Mouse (Mus musculus) kidney, embryonic 14.5 days (tissue): ENCODE measurements around the gene Trim8. TPM values are rescaled to one million over a fixed set of nuclear protein-coding genes. Genes with fewer than 3 reads are reported as not detected.

Experiments used
- ATAC-seq: fragments of 200-750 bp; cut with Nextera tagmentation; 2 replicates; pipeline ENCODE4 v1.8.0; 2017; ENCODE audit warnings: moderate number of reproducible peaks, mild to moderate bottlenecking, moderate TSS enrichment, moderate library complexity; ENCODE audit not compliant: low FRiP score, low TSS enrichment
- H3K27ac ChIP-seq: fragments of 300-500 bp; sonication (generic); 2 replicates; pipeline ENCODE4 v1.5.1; 2014; ENCODE audit warnings: low read depth, mild to moderate bottlenecking, low read length, moderate library complexity, mixed read lengths
- H3K27me3 ChIP-seq: fragments of 300-500 bp; sonication (generic); 2 replicates; pipeline ENCODE4 v1.6.1; 2014; ENCODE audit warnings: mild to moderate bottlenecking, low read length; ENCODE audit not compliant: control insufficient read depth, insufficient read depth
- H3K36me3 ChIP-seq: fragments of 300-500 bp; sonication (generic); 2 replicates; pipeline ENCODE4 v1.6.1; 2014; ENCODE audit warnings: low read length, mixed read lengths; ENCODE audit not compliant: control insufficient read depth, insufficient read depth
- H3K4me1 ChIP-seq: fragments of 300-500 bp; sonication (generic); 2 replicates; pipeline ENCODE4 v1.6.1; 2014; ENCODE audit warnings: low read length, mixed read lengths; ENCODE audit not compliant: control insufficient read depth, insufficient read depth
- H3K4me2 ChIP-seq: fragments of 300-500 bp; sonication (generic); replicated peaks from 2 replicates; pipeline ENCODE4 v1.6.1; 2014; ENCODE audit warnings: low read depth, mild to moderate bottlenecking, low read length
- H3K4me3 ChIP-seq: fragments of 300-500 bp; sonication (generic); 2 replicates; pipeline ENCODE4 v1.5.1; 2014; ENCODE audit warnings: mild to moderate bottlenecking, low read length
- H3K9ac ChIP-seq: fragments of 300-500 bp; sonication (generic); 2 replicates; pipeline ENCODE4 v1.6.1; 2014; ENCODE audit warnings: low read depth, mild to moderate bottlenecking, low read length, moderate library complexity
- H3K9me3 ChIP-seq: fragments of 300-500 bp; sonication (generic); 2 replicates; pipeline ENCODE4 v1.6.1; 2016; ENCODE audit warnings: low read length; ENCODE audit not compliant: control insufficient read depth
- WGBS: fragments of 180-500 bp; shearing (Covaris S2); extraction: QIAGEN DNeasy Blood & Tissue Kit; methylation state at CpG from one replicate; pipeline ENCODE4 v1.1.7; 2014; 5-methylcytosine and 5-hydroxymethylcytosine counted together
- polyA plus RNA-seq: library from polyadenylated mRNA; unstranded; fragments of >200 nt; fragmentation: Nextera tagmentation; extraction: Ambion mirVana; gene quantifications from 2 replicates; pipeline ENCODE4 v1.2.1, GENCODE M21; 2014

The Trim8 gene
- polyA plus RNA-seq, 1 experiment from 2014 or later = 35.6 TPM

DNA sequence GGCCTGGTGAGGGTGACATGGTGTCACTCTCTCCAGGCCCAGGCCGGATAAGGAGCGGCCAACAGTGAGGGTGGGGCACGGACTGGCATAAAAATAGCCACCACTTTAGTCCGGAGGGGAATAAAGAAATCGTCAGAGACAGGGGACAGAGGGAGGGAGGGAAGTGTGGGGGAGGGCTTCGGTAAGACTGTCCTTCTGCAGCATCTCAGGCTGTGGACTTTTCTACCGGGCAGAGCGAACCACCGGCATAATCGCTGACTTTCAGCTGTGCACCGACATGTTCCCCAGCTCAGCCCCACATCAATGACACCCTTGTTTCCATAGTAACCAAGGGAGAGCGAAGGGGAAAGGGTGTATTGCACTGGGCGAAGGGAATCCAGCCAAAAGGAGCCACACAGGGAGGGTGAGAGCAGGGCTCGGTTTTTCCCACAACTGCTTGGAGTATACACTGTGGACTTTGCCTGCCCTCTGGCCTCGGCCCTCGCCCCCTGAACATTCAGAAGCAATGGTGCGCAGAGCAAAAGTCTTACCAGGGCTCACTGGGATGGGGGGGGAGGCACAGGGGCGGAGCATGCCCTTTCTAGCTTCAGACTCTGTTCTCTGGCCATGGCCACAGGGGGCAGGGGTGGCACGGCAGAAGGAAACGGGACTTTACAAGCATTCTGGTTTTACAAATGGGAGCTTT is 27.2 kb downstream of the Trim8 start:
- 1% methylated on average over 20 of the region's 20 CpGs for WGBS
- peak overlapping the region; percentile 24; the same call in 1 of the 2 replicates for H3K4me3 ChIP-seq

DNA sequence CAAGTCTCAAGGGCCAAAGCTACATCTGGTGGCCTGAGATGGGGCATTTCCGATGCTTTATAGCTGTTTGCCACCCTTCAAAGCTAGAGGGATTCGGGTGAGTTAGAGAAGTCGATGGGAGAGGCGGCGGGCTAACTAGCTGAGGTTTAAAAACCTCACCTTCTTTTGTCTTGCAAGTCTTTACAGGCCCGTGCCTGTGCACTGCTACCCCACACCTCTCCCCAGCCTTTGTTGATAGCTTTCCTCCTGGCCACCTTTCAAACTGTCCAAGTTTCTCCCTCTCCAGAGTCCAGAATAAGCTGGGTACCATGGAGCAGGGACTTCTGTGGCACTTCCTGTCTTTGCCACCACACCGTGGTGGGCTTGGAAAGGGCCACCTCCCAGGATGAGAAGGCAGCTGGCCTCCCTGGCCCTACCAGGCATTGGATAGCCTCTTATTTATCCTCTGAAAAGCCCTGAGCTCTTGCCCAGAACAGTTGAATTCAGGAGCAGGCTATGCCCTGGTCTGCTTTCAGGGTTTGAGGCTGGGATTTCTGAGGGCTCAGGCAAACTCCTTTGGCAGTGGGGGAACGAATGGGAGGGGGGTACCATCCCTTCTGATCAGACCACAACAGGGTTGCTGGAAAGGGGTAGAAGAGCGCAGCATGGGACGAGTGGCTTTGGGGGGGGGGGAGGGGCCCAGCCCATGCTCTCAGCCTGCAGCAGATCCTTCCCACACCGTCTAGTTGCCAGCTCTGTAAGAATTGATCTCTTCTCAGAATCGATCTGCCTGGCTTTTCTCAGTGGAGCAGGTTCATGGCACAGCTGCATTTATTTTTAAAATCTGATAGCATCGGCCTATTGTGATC is 28.3 kb downstream of the Trim8 start:
- Histone ChIP-seq H3K4me2 (peak overlapping the region; percentile 34), H3K27ac (peak overlapping the region; percentile 91), H3K4me1 (peaks cover 80% of the 10 kb centered on the region), H3K36me3 (no peaks in the 10 kb centered on the region), H3K9ac (peak overlapping the region; percentile 46), H3K9me3 (no peaks in the 10 kb centered on the region), H3K4me3 (no peak overlapping the region), H3K27me3 (no peaks in the 10 kb centered on the region)
- no peak for ATAC-seq
- WGBS = 16% methylated on average over 13 of the region's 13 CpGs

More for the DNA sequence above, 27.2 kb downstream of the Trim8 start:
- Histone ChIP-seq H3K9me3 (no peaks in the 10 kb centered on the region), H3K4me2 (peak overlapping the region; percentile 34), H3K27ac (peak overlapping the region; percentile 91), H3K4me1 (peaks cover 80% of the 10 kb centered on the region), H3K9ac (peak overlapping the region; percentile 46), H3K27me3 (no peaks in the 10 kb centered on the region), H3K36me3 (no peaks in the 10 kb centered on the region)
- ATAC-seq = peak; percentile 30

DNA sequence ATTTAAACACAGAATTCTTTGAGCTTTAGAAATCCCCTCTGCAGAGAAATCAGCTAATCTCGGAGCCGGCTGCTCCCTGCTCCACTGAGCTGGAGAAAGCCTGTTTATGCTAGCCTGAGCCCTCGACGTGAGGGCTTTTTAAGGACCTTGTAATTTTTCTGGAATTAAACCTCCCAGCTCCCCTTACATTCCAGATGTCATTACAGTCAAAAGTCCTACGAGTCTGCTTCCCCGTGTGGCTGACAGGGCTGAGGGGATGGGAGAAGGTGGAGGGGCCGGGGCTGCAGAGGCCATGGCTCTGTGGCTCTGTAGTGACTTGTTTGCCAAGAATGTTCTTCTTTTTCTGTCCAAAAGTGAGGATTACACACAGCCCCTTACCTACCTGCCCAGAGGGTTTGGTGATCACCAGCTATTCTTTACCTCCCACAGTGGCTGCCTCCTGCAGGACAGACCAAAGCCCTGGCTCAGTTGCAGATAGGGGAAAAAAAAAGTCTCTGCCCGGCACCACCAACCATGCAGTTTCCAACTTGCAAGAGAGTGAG is 29.0 kb downstream of the Trim8 start:
- Histone ChIP-seq H3K27ac (peak overlapping the region; percentile 91), H3K4me2 (peak overlapping the region; percentile 32), H3K27me3 (no peaks in the 10 kb centered on the region), H3K9me3 (no peaks in the 10 kb centered on the region), H3K4me3 (no peak overlapping the region), H3K4me1 (peaks cover 77% of the 10 kb centered on the region), H3K9ac (peak overlapping the region; percentile 46), H3K36me3 (no peaks in the 10 kb centered on the region)
- ATAC-seq = no peak
- WGBS = 15% methylated on average over 8 of the region's 8 CpGs

DNA sequence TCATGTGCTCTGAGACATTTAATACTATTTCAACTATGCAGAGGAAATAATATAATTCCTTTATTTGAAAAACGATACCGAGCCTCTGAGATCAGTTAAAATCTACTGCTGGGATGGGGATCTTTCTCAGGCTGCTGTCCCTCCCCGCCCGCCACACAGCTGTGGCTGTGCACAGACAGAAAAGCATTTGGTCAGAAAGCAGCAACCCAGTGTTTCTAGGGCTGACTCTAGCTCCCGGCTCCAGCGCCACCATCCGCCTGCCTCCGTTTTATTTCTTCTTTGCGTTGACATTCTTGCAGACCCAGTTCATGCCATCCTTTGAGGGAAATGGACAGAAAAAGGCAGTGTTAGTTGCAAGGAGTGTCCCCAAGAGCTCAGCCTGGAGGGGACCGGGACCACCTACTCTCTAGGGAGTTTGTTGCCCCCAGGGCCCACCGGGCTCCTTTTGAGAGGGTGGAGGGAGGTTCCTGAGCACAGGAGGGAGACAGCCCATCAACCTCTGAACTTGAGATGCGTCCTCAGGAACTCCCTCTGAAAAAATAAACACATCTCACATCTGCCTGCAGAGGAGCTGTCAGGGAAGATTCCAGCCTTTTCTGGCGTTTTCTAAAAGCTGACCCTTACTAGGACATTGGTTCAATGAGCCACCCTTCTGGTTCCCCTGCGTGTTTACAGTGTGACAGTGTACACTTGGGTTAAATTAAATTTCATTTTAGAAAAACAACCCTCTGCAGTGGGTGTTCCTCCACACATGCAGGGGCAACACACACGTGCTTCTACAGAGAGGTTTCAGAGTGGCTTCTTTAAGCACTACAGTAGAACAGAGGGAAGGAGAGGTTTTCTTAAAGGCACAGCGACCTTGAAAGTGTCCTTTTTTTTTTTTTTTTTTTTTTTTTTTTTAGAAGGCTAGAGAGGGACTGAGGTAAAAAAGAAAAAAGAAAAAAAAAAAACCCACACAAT is 29.8 kb downstream of the Trim8 start:
- peaks cover 74% of the 10 kb centered on the region for H3K4me1 ChIP-seq
- 0 out of 2 replicates have a peak overlapping the region, but pooled peaks have one; percentile 46 for H3K9ac ChIP-seq
- ATAC-seq = no peak
- no peaks in the 10 kb centered on the region for H3K27me3 ChIP-seq
- H3K4me3 ChIP-seq = no peak overlapping the region
- H3K27ac ChIP-seq = peak overlapping the region; percentile 91
- H3K9me3 ChIP-seq = no peaks in the 10 kb centered on the region
- 0 out of 2 replicates have a peak, but pooled peaks cover 3% of the 10 kb centered on the region for H3K36me3 ChIP-seq
- WGBS = 8% methylated on average over 16 of the region's 16 CpGs
- peak overlapping the region; percentile 32 for H3K4me2 ChIP-seq

DNA sequence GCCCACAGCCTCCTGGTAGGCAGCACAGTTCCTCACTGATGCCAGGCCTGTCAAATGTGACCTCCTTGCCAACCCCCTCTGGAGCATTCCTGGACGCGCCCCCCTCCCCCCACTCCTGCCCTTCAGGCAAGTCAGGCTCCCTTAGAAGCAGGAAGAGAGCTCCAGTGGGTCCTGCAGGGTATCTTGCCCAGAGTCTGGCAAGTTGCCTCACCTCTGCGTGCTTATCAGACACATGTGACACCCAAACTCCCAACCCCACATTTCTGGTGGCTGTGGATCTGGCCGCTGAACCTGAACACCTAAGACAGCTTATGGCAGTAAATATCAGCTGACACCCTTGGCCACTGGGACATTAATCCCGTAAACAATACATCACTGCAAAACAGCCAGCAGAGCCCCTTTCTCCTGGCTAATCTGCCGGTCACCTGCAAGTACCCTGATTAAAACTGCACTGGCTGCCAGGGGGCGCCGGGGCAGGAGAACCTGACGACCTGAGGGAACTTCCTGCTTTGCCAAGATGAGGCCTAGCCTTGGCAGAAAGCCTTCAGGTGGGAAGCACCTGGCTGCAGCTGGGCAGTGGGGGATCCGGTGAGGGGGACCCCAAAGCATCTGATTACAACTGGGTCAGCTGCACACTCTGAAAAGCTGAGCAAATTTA is 30.7 kb downstream of the Trim8 start:
- Histone ChIP-seq H3K27ac (peak overlapping the region; percentile 91), H3K9ac (no peak overlapping the region), H3K36me3 (peaks cover 3% of the 10 kb centered on the region; the same call in 1 of the 2 replicates), H3K4me3 (no peak overlapping the region), H3K4me2 (peak overlapping the region; percentile 25; the same call in 1 of the 2 replicates), H3K27me3 (no peaks in the 10 kb centered on the region), H3K9me3 (no peaks in the 10 kb centered on the region), H3K4me1 (peaks cover 74% of the 10 kb centered on the region)
- peak; percentile 17 for ATAC-seq
- WGBS = 5% methylated on average over 10 of the region's 10 CpGs

DNA sequence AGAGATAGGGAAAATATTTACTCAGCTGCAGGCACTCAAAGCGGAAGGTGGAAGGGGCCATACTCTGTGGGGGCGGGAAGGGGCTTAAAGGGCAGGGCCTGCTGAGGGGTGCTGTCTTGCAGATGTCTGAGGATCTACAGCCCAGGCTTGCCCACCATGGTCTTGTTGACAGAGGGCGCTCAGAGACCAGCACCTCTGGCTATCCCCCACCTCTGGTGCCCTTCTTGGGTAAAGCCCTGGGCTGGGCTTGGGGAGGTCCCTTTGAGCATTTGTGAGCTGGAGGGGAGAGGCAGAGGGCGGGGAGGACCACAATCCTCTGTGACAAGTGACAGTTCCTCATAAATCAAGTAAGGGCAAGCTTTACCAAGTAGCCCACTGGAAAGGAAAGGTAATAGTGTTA is 31.6 kb downstream of the Trim8 start:
- H3K4me2 ChIP-seq = peak overlapping the region; percentile 5; the same call in 1 of the 2 replicates
- H3K4me3 ChIP-seq = no peak overlapping the region
- H3K9ac ChIP-seq = 0 out of 2 replicates have a peak overlapping the region, but pooled peaks have one; percentile 12
- peaks cover 71% of the 10 kb centered on the region for H3K4me1 ChIP-seq
- peaks cover 3% of the 10 kb centered on the region; the same call in 1 of the 2 replicates for H3K36me3 ChIP-seq
- ATAC-seq = peak; percentile 45
- no peaks in the 10 kb centered on the region for H3K9me3 ChIP-seq
- no peaks in the 10 kb centered on the region for H3K27me3 ChIP-seq
- peak overlapping the region; percentile 91 for H3K27ac ChIP-seq
- 13% methylated on average over 4 of the region's 4 CpGs for WGBS

DNA sequence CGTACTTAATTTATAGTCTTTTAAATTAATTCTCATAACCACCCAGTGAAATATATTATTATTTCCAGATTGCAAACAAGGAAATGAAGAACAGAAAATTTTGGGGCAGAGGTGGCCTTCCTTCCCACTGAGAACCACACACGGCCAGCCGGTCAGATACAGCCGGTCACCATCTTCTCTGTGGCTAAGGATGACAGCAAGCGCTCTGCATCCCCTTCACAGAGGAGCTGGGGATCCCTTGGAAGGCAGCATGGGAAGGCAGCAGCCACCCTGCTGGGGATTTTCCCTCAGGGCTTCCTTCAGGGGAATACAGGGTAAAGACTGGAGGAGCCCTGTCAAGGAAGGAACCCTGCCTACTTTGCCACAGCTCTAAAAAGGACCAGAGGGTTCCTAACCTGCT is 32.0 kb downstream of the Trim8 start:
- Histone ChIP-seq H3K9me3 (no peaks in the 10 kb centered on the region), H3K27ac (peak overlapping the region; percentile 91), H3K4me3 (no peak overlapping the region), H3K36me3 (peaks cover 3% of the 10 kb centered on the region; the same call in 1 of the 2 replicates), H3K27me3 (no peaks in the 10 kb centered on the region), H3K9ac (0 out of 2 replicates have a peak overlapping the region, but pooled peaks have one; percentile 18), H3K4me1 (peaks cover 66% of the 10 kb centered on the region), H3K4me2 (no peak overlapping the region)
- no peak for ATAC-seq
- 34% methylated on average over 5 of the region's 5 CpGs for WGBS
